Mouse (Mus musculus) midbrain, embryonic 11.5 days (tissue): ENCODE results near the gene Rrp7a. TPM values are rescaled to one million over a fixed set of nuclear protein-coding genes. Genes with fewer than 3 reads are reported as not detected.
"Not testable (repeated sequence)": the region's sequence is repeated elsewhere in the genome, so short reads cannot be mapped to it uniquely, and the experiment has no call there.

Experiments
- ATAC-seq: fragments of 200-750 bp; cut with Nextera tagmentation; 2 replicates; pipeline ENCODE4 v1.8.0; 2017; ENCODE audit warnings: moderate TSS enrichment, moderate library complexity; ENCODE audit not compliant: low FRiP score
- DNase-seq: peaks from one replicate; pipeline ENCODE4 v3.0.0; 2015; ENCODE audit warnings: low spot score; ENCODE audit errors: missing footprints
- H3K27ac ChIP-seq: fragments of 300-500 bp; sonication (generic); 2 replicates; pipeline ENCODE4 v1.5.1; 2014; ENCODE audit warnings: low read depth, low read length
- H3K27me3 ChIP-seq: fragments of 300-500 bp; sonication (generic); 2 replicates; pipeline ENCODE4 v1.6.1; 2014; ENCODE audit warnings: mild to moderate bottlenecking, low read length, moderate library complexity, mixed read lengths; ENCODE audit not compliant: control insufficient read depth, insufficient read depth
- H3K36me3 ChIP-seq: fragments of 300-500 bp; sonication (generic); 2 replicates; pipeline ENCODE4 v1.6.1; 2014; ENCODE audit warnings: mild to moderate bottlenecking, low read length, moderate library complexity, mixed read lengths; ENCODE audit not compliant: control insufficient read depth, insufficient read depth
- H3K4me1 ChIP-seq: fragments of 300-500 bp; sonication (generic); 2 replicates; pipeline ENCODE4 v1.6.1; 2014; ENCODE audit warnings: low read length; ENCODE audit not compliant: control insufficient read depth, insufficient read depth
- H3K4me2 ChIP-seq: fragments of 300-500 bp; sonication (generic); 2 replicates; pipeline ENCODE4 v1.6.1; 2014; ENCODE audit warnings: mild to moderate bottlenecking, moderate library complexity
- H3K4me3 ChIP-seq: fragments of 300-500 bp; sonication (generic); 2 replicates; pipeline ENCODE4 v1.5.1; 2014; ENCODE audit warnings: low read depth, low read length
- H3K9ac ChIP-seq: fragments of 300-500 bp; sonication (generic); 2 replicates; pipeline ENCODE4 v1.6.1; 2014; ENCODE audit warnings: low read length
- H3K9me3 ChIP-seq: fragments of 300-500 bp; sonication (generic); 2 replicates; pipeline ENCODE4 v1.6.1; 2016; ENCODE audit warnings: low read length; ENCODE audit not compliant: control insufficient read depth
- WGBS: fragments of 180-500 bp; shearing (Covaris S2); extraction: QIAGEN DNeasy Blood & Tissue Kit; methylation state at CpG from one replicate; pipeline ENCODE4 v1.1.7; 2014; 5-methylcytosine and 5-hydroxymethylcytosine counted together
- polyA plus RNA-seq: library from polyadenylated mRNA; unstranded; fragments of >200 nt; fragmentation: Nextera tagmentation; extraction: Ambion mirVana; gene quantifications from 2 replicates; pipeline ENCODE4 v1.2.1, GENCODE M21; 2014

The Rrp7a gene
- polyA plus RNA-seq, 1 experiment from 2014 or later: 79.6 TPM

GRCm38 (mm10) chr15:83148801-83149195 is 26.2 kb upstream of the Rrp7a start:
- Histone ChIP-seq H3K4me3 (peak overlapping the region; percentile 61), H3K4me2 (peak overlapping the region; percentile 91), H3K4me1 (peaks cover 8% of the 10 kb centered on the region), H3K27me3 (no peaks in the 10 kb centered on the region), H3K9ac (peak overlapping the region; percentile 93), H3K27ac (peak overlapping the region; percentile 89), H3K9me3 (no peaks in the 10 kb centered on the region), H3K36me3 (peaks cover 9% of the 10 kb centered on the region; the same call in 1 of the 2 replicates)
- DNase-seq (no peak), ATAC-seq (peak; percentile 85)
- WGBS: under 1% methylated on average over 37 of the region's 41 CpGs

GRCm38 (mm10) chr15:83148395-83148794 is 25.8 kb upstream of the Rrp7a start:
- 4% methylated on average over 21 of the region's 21 CpGs for WGBS
- Histone ChIP-seq H3K4me3 (peak overlapping the region; percentile 61), H3K4me2 (peak overlapping the region; percentile 91), H3K4me1 (peaks cover 8% of the 10 kb centered on the region), H3K36me3 (peaks cover 9% of the 10 kb centered on the region; the same call in 1 of the 2 replicates), H3K27ac (peak overlapping the region; percentile 89; the same call in 1 of the 2 replicates), H3K9me3 (no peaks in the 10 kb centered on the region), H3K9ac (peak overlapping the region; percentile 93), H3K27me3 (no peaks in the 10 kb centered on the region)
- ATAC-seq (no peak), DNase-seq (peak; percentile 93)

GRCm38 (mm10) chr15:83145541-83145940 is 22.9 kb upstream of the Rrp7a start:
- 91% methylated on average over 6 of the region's 6 CpGs for WGBS
- no peak overlapping the region for H3K9ac ChIP-seq
- H3K9me3 ChIP-seq: no peaks in the 10 kb centered on the region
- no peaks in the 10 kb centered on the region for H3K27me3 ChIP-seq
- ATAC-seq: no peak
- peaks cover 10% of the 10 kb centered on the region for H3K4me1 ChIP-seq
- no peak for DNase-seq
- peaks cover 9% of the 10 kb centered on the region; the same call in 1 of the 2 replicates for H3K36me3 ChIP-seq
- H3K4me2 ChIP-seq: no peak overlapping the region
- H3K27ac ChIP-seq: no peak overlapping the region
- no peak overlapping the region for H3K4me3 ChIP-seq

- Histone ChIP-seq H3K9me3 (no peaks in the 10 kb centered on the region), H3K36me3 (peaks cover 14% of the 10 kb centered on the region), H3K4me3 (no peak overlapping the region), H3K9ac (no peak overlapping the region), H3K4me1 (peaks cover 4% of the 10 kb centered on the region), H3K27ac (no peak overlapping the region), H3K4me2 (no peak overlapping the region), H3K27me3 (no peaks in the 10 kb centered on the region)
- WGBS: 50% methylated on average over 5 of the region's 5 CpGs
- DNase-seq (no peak), ATAC-seq (no peak)
Observed at GRCm38 (mm10) chr15:83142861-83143260, 20.3 kb upstream of the Rrp7a start.

GRCm38 (mm10) chr15:83135654-83136053 is 13.1 kb upstream of the Rrp7a start:
- Histone ChIP-seq H3K4me2 (no peak overlapping the region), H3K9me3 (no peaks in the 10 kb centered on the region), H3K36me3 (peaks cover 36% of the 10 kb centered on the region), H3K27me3 (no peaks in the 10 kb centered on the region), H3K27ac (no peak overlapping the region), H3K4me1 (no peaks in the 10 kb centered on the region), H3K4me3 (no peak overlapping the region), H3K9ac (no peak overlapping the region)
- 94% methylated on average over 2 of the region's 2 CpGs for WGBS
- DNase-seq (no peak), ATAC-seq (no peak)

GRCm38 (mm10) chr15:83134671-83135070 is 12.1 kb upstream of the Rrp7a start:
- ATAC-seq (no peak), DNase-seq (no peak)
- Histone ChIP-seq H3K4me2 (no peak overlapping the region), H3K4me3 (no peak overlapping the region), H3K9ac (no peak overlapping the region), H3K27ac (no peak overlapping the region), H3K4me1 (no peaks in the 10 kb centered on the region), H3K27me3 (no peaks in the 10 kb centered on the region), H3K36me3 (peaks cover 39% of the 10 kb centered on the region), H3K9me3 (no peaks in the 10 kb centered on the region)
- WGBS: 89% methylated on average over 6 of the region's 6 CpGs

- H3K9ac ChIP-seq: no peak overlapping the region
- no peak overlapping the region for H3K27ac ChIP-seq
- WGBS: 93% methylated on average over 7 of the region's 7 CpGs
- no peak for DNase-seq
- no peaks in the 10 kb centered on the region for H3K27me3 ChIP-seq
- no peak overlapping the region for H3K4me2 ChIP-seq
- no peaks in the 10 kb centered on the region for H3K4me1 ChIP-seq
- peaks cover 56% of the 10 kb centered on the region for H3K36me3 ChIP-seq
- H3K4me3 ChIP-seq: no peak overlapping the region
- ATAC-seq: no peak
- no peaks in the 10 kb centered on the region for H3K9me3 ChIP-seq
Observed at GRCm38 (mm10) chr15:83129530-83130231, 7.1 kb upstream of the Rrp7a start.

- DNase-seq, H3K4me3 ChIP-seq, H3K4me2 ChIP-seq, H3K9me3 ChIP-seq, H3K9ac ChIP-seq, H3K4me1 ChIP-seq, H3K27me3 ChIP-seq, H3K27ac ChIP-seq, ATAC-seq: not testable (repeated sequence)
- H3K36me3 ChIP-seq: peaks cover 46% of the 10 kb centered on the region
- 76% methylated on average over 3 of the region's 3 CpGs for WGBS
Observed at GRCm38 (mm10) chr15:83127037-83127436, 4.4 kb upstream of the Rrp7a start.

GRCm38 (mm10) chr15:83126582-83126981 is 4.0 kb upstream of the Rrp7a start:
- Histone ChIP-seq H3K4me2 (no peak overlapping the region), H3K36me3 (peaks cover 42% of the 10 kb centered on the region), H3K4me1 (peaks cover 1% of the 10 kb centered on the region), H3K9ac (no peak overlapping the region), H3K4me3 (no peak overlapping the region), H3K9me3 (no peaks in the 10 kb centered on the region), H3K27ac (no peak overlapping the region), H3K27me3 (no peaks in the 10 kb centered on the region)
- no peak for ATAC-seq
- 93% methylated on average over 9 of the region's 9 CpGs for WGBS
- no peak for DNase-seq
